Mouse (Mus musculus) kidney, embryonic 16.5 days (tissue): ENCODE measurements around the gene Olfr1270. TPM values are rescaled to one million over a fixed set of nuclear protein-coding genes. Genes with fewer than 3 reads are reported as not detected.
"Not testable (repeated sequence)": the region's sequence is repeated elsewhere in the genome, so short reads cannot be mapped to it uniquely, and the experiment has no call there.

Source experiments
- ATAC-seq: fragments of 200-750 bp; cut with Nextera tagmentation; 2 replicates; pipeline ENCODE4 v1.8.0; 2017; ENCODE audit warnings: moderate TSS enrichment; ENCODE audit not compliant: low FRiP score, low TSS enrichment
- H3K27ac ChIP-seq: fragments of 300-500 bp; sonication (generic); 2 replicates; pipeline ENCODE4 v1.5.1; 2014; ENCODE audit warnings: low read length
- H3K27me3 ChIP-seq: fragments of 300-500 bp; sonication (generic); 2 replicates; pipeline ENCODE4 v1.6.1; 2014; ENCODE audit warnings: low read length, control low read depth, mixed read lengths; ENCODE audit not compliant: insufficient read depth
- H3K36me3 ChIP-seq: fragments of 300-500 bp; sonication (generic); 2 replicates; pipeline ENCODE4 v1.6.1; 2014; ENCODE audit warnings: low read length, control low read depth, mixed read lengths; ENCODE audit not compliant: insufficient read depth
- H3K4me1 ChIP-seq: fragments of 300-500 bp; sonication (generic); 2 replicates; pipeline ENCODE4 v1.6.1; 2014; ENCODE audit warnings: low read length, control low read depth, mixed read lengths; ENCODE audit not compliant: insufficient read depth
- H3K4me2 ChIP-seq: fragments of 300-500 bp; sonication (generic); replicated peaks from 2 replicates; pipeline ENCODE4 v1.6.1; 2014; ENCODE audit warnings: low read depth, low read length
- H3K4me3 ChIP-seq: fragments of 300-500 bp; sonication (generic); 2 replicates; pipeline ENCODE4 v1.5.1; 2014; ENCODE audit warnings: mild to moderate bottlenecking, low read length
- H3K9ac ChIP-seq: fragments of 300-500 bp; sonication (generic); replicated peaks from 2 replicates; pipeline ENCODE4 v1.6.1; 2014; ENCODE audit warnings: low read length
- H3K9me3 ChIP-seq: fragments of 300-500 bp; sonication (generic); 2 replicates; pipeline ENCODE4 v1.6.1; 2016; ENCODE audit warnings: low read length, control low read depth
- WGBS: fragments of 180-500 bp; shearing (Covaris S2); extraction: QIAGEN DNeasy Blood & Tissue Kit; methylation state at CpG from one replicate; pipeline ENCODE4 v1.1.7; 2014; 5-methylcytosine and 5-hydroxymethylcytosine counted together
- polyA plus RNA-seq: library from polyadenylated mRNA; unstranded; fragments of >200 nt; fragmentation: Nextera tagmentation; extraction: Ambion mirVana; gene quantifications from 2 replicates; pipeline ENCODE4 v1.2.1, GENCODE M21; 2015

Olfr1270 gene
- not detected in 2 replicates for polyA plus RNA-seq

DNA sequence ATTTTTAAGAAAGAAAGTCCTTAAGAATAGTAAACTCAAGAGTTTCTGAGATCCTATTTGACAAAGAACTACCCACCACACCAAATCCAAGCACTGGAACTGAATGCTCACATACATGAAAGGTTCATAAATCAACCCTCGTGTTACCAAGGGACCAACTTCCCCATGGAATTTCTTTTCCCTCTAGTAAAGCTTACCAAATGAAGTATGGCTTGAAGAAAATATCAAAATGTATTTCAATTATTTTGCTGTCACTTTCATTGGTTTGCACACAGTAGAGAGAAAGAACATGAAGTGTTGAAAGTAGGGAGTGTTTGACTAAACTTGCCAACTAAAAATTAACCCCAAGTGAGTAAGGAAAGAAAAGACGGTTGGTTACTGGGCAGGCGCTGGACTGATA, at the start of gene Olfr1270:
Gene Olfr1270 (minus strand): TSS at position 101 of the 400 bp plus-strand sequence.
- no peak for ATAC-seq
- Histone ChIP-seq H3K36me3 (no peaks in the 10 kb centered on the region), H3K27ac (no peak within 1 kb of the TSS), H3K9ac (no peak within 1 kb of the TSS), H3K27me3 (no peaks in the 10 kb centered on the region), H3K4me3 (no peak within 1 kb of the TSS), H3K4me2 (no peak within 1 kb of the TSS), H3K4me1 (no peaks in the 10 kb centered on the region), H3K9me3 (no peaks in the 10 kb centered on the region)
- 81% methylated on average over 3 of the region's 3 CpGs for WGBS

DNA sequence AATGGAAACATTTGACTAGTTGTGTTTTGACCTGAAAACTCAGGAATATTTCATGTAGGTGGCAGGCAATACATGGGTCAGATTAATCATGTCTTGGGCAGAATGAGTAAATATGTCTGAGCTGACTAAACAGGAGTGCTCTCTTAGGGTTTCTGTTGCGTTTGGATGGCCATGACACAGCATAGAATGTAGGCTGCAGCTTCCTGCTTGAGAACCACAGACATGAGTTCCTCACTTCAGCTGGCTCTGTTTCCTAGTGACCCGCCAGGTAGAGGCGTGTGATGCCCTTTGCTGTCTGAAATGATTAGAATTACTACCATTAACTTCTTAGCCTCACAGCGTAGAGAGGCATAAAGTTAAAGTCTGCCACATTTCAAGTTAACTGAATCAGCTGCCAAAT, 46.7 kb upstream of the Olfr1270 start:
- H3K4me2 ChIP-seq, H3K27me3 ChIP-seq, H3K9ac ChIP-seq, H3K4me3 ChIP-seq, H3K4me1 ChIP-seq, H3K36me3 ChIP-seq, H3K27ac ChIP-seq, ATAC-seq, H3K9me3 ChIP-seq: not testable (repeated sequence)
- no CpG with 5 or more reads among the region's 4 CpGs for WGBS

DNA sequence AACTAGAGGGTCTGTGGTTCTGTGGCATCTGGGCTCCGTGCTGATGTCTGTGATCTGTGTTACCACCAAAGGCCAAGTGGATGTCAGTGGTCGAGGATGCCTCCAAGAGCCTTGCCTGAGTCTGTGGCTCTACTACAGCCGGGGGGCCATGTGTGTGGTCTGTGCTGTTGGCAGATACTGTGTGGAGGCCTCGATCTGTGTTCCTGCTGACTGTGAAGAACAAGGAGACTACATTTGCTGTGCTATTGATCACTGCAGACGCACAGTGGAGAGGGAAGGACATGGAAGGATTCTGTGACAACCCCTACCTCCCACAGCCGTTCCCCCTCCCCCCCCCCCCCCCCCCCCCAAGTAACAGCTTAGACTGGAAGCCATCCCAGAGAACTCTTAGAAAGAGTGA, 42.4 kb upstream of the Olfr1270 start:
- not testable (repeated sequence) for H3K9ac ChIP-seq, H3K4me3 ChIP-seq, ATAC-seq, H3K27ac ChIP-seq, H3K4me2 ChIP-seq, H3K27me3 ChIP-seq, H3K36me3 ChIP-seq, H3K9me3 ChIP-seq, H3K4me1 ChIP-seq
- WGBS: no CpG with 5 or more reads among the region's 6 CpGs

DNA sequence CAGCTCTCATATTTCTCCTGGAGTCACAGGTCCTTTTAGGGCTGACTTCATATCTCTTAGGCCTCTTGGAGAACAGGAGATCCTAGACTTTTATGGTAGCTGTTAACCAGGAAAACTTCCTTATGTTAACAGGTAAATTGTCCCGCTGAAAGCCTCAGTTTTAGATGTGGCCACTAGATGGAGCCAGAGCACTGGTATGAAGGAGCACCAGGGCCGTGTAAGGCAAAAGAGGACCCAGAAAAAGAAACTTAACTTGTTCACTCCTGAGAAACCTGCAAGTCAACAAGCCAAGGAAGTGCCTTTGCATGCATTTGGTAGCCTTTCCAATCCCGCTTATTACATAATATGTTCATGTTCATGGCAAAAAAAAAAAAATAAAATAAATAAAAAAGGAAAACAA, 41.9 kb upstream of the Olfr1270 start:
- ATAC-seq: not testable (repeated sequence)

DNA sequence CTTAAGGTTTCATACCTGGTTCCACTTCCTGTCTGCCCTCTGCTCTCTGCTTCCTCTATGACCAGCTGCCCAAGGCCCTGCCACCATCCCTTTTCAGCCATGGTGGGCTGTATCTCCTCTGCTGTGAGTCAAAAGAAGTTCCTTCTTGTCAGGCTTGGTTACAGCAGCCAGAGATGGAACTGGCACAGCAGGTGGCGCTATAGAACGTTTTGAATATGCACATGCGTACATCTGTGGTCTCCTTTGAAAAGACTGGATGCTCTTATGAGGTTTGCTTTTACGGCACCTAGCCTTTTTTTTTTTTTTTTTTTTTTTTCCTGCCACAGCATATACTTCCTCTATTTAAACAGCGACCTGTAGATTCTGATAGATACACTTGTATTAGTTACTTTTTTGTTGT, 34.2 kb upstream of the Olfr1270 start:
- not testable (repeated sequence) for ATAC-seq

More for the DNA sequence above, 41.9 kb upstream of the Olfr1270 start:
- not testable (repeated sequence) for H3K4me1 ChIP-seq, H3K27me3 ChIP-seq, H3K9me3 ChIP-seq, H3K36me3 ChIP-seq, H3K27ac ChIP-seq, H3K4me3 ChIP-seq, H3K9ac ChIP-seq, H3K4me2 ChIP-seq
- no CpG with 5 or more reads among the region's 3 CpGs for WGBS

DNA sequence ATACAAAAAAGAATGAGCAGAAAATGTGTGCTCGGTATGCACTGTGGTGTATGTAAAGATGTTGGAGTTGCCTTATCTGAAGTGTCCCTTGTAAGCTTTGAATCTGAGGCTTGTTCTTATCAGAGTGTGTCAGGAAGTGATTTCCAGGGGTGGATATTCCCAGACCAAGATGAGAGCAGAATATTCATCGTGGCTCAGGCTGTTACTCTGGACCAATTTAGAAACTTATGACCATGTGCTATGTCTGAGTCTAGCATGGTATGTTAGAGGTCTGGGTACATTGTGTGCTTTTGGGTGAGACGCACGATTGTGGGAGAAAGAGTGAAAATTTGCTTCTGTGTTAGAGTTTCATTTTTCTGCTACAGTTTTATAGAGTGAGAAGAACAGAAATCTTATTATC, 33.2 kb upstream of the Olfr1270 start:
- H3K4me3 ChIP-seq, H3K9me3 ChIP-seq, H3K27ac ChIP-seq, H3K4me2 ChIP-seq, ATAC-seq, H3K9ac ChIP-seq, H3K4me1 ChIP-seq, H3K27me3 ChIP-seq, H3K36me3 ChIP-seq: not testable (repeated sequence)
- WGBS: no CpG with 5 or more reads among the region's 4 CpGs

More for the DNA sequence above, 34.2 kb upstream of the Olfr1270 start:
- not testable (repeated sequence) for H3K27ac ChIP-seq, H3K36me3 ChIP-seq, H3K4me3 ChIP-seq, H3K9ac ChIP-seq, H3K27me3 ChIP-seq, H3K9me3 ChIP-seq, H3K4me2 ChIP-seq, H3K4me1 ChIP-seq
- no CpG with 5 or more reads among the region's 5 CpGs for WGBS

DNA sequence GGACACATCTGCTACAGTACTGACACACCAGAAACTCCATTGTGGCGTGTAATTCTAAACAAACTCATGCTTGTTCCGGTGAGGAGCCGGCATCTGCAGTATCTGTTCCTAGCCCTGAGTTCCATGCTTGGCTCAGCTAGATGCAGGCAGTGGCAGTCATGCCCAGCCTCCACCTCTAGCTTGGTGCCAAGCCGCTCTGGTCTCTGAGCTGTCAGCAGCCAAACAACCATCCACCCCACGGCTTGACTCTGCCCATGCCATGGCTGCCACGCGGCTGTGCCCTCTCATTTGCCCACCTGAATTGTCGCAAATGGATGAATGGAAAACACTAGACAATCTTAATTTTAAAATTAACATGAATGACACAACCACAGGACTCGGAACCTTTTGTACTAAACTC, 1.0 kb upstream of the Olfr1270 start:
- Histone ChIP-seq H3K27ac (no peak overlapping the region), H3K27me3 (no peaks in the 10 kb centered on the region), H3K4me2 (no peak overlapping the region), H3K9me3 (no peaks in the 10 kb centered on the region), H3K4me3 (no peak overlapping the region), H3K4me1 (no peaks in the 10 kb centered on the region), H3K9ac (no peak overlapping the region), H3K36me3 (no peaks in the 10 kb centered on the region)
- no peak for ATAC-seq
- WGBS: 94% methylated on average over 9 of the region's 9 CpGs

DNA sequence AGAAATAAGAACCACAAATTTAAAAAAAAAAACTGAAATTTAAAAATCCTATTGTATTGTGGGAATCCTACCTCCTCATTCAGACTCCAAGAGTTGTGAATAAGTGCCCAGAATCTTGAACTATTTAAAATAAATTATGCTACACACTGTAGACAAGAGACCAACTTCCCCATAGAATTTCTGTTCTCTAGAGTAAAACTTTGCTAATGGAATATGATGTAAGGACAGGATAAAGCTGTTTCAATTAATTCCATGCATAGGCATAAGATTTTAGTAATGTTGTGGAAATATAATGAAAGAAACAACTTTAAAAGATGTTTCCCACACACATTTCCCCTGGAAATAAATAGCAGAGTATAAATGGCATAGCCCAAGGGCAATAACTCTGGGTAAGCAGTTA, 10.7 kb downstream of the Olfr1270 start, which contains the start of gene Olfr32:
Gene Olfr32 (minus strand): TSS at position 101 of the 400 bp plus-strand sequence.
- no peak within 1 kb of the TSS for H3K9ac ChIP-seq
- H3K9me3 ChIP-seq: no peaks in the 10 kb centered on the region
- H3K4me2 ChIP-seq: no peak within 1 kb of the TSS
- H3K27me3 ChIP-seq: no peaks in the 10 kb centered on the region
- H3K27ac ChIP-seq: no peak within 1 kb of the TSS
- no peaks in the 10 kb centered on the region for H3K4me1 ChIP-seq
- ATAC-seq: no peak
- no peak within 1 kb of the TSS for H3K4me3 ChIP-seq
- H3K36me3 ChIP-seq: no peaks in the 10 kb centered on the region

DNA sequence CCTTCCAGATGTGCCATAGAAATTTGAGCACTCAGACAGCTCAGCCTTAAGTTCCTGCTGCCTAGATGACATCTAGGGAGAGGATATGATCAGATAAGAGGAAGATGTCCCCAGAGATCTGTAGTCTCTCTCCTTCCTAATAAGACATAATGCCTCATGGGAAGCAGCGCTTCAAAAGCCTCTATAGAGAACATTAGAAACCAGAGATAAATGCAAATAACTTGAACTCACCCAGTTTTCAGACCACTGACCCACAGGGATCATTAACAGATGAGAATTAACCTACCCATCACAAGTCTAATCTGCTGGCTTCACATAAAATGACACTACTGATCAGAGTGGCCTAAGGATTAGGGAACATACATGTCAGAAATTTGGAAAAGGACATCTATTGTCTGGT, 31.6 kb downstream of the Olfr1270 start, which contains the start of gene Olfr1269:
Gene Olfr1269 (minus strand): TSS at position 101 of the 400 bp plus-strand sequence.
- H3K4me3 ChIP-seq: no peak within 1 kb of the TSS
- no peak for ATAC-seq
- WGBS: 92% methylated on average over 1 of the region's 1 CpGs

More for the DNA sequence above, 31.6 kb downstream of the Olfr1270 start, which contains the start of gene Olfr1269:
- Histone ChIP-seq H3K9ac (no peak within 1 kb of the TSS), H3K4me1 (no peaks in the 10 kb centered on the region), H3K27me3 (no peaks in the 10 kb centered on the region), H3K9me3 (no peaks in the 10 kb centered on the region), H3K36me3 (no peaks in the 10 kb centered on the region), H3K27ac (no peak within 1 kb of the TSS), H3K4me2 (no peak within 1 kb of the TSS)
